Mouse (Mus musculus) cerebellum, adult 2 months (tissue): ENCODE measurements around the gene Poc1a.

Source experiments
- CTCF ChIP-seq: fragments of 200-500 bp; IDR thresholded peaks from 2 replicates; pipeline ENCODE4 v1.5.1; 2011; ENCODE audit warnings: low read depth, mild to moderate bottlenecking, control low read depth, low read length, moderate library complexity, borderline replicate concordance; ENCODE audit not compliant: insufficient read depth
- POLR2A ChIP-seq: fragments of 200-500 bp; IDR thresholded peaks from 2 replicates; pipeline ENCODE4 v1.6.1; 2011; ENCODE audit warnings: low read length, control low read depth, borderline replicate concordance; ENCODE audit not compliant: insufficient read depth

DNA sequence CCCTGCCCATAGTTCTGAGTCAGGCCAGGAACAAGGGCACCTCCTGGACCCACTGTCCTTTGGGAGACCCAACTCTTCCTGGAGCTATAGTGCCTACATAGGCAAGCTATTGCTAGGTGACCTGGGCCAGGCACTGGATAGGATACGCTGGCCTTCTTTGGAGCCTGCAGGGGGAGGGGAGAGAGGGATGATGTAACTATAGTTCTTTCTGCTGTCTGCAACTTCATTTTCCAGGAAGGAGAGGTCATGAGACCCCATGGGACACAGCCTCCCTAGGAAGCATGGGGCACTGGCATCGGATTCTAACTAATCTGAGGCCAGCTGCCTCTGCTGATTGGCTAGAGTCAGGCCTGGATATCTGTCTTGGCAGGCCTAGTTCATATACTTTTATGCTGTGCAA, 38.2 kb downstream of the Poc1a start:
- TF ChIP-seq POLR2A (no peak), CTCF (no peak)
